Mouse (Mus musculus) adrenal gland, postnatal 25 days (tissue): Measurements from ENCODE around the gene Myo1e. TPM values are rescaled to one million over a fixed set of nuclear protein-coding genes. Genes with fewer than 3 reads are reported as not detected.
A peak's percentile ranks its signal among the peaks of the same experiment; 100 is the strongest.

Experiments
- DNase-seq: peaks from one replicate; pipeline ENCODE4 v3.0.0; 2021; ENCODE audit warnings: mixed read lengths
- long read RNA-seq: library from polyadenylated mRNA; stranded (forward); transcript quantifications from one replicate; pipeline ENCODE4 v2.0.0, GENCODE M21; 2021
- total RNA-seq: library from RNA; stranded (reverse); gene quantifications from 2 replicates; pipeline ENCODE4 v1.2.3, GENCODE M21; 2021

The Myo1e gene
- total RNA-seq, result 24.5 TPM in 2 replicates
- long read RNA-seq, full-length matches to known transcripts, result 11 of 19 reads
- long read RNA-seq, partial matches to known transcripts, result 6 of 19 reads
- long read RNA-seq, other reads (novel, unspliced or antisense), result 2 of 19 reads

DNA sequence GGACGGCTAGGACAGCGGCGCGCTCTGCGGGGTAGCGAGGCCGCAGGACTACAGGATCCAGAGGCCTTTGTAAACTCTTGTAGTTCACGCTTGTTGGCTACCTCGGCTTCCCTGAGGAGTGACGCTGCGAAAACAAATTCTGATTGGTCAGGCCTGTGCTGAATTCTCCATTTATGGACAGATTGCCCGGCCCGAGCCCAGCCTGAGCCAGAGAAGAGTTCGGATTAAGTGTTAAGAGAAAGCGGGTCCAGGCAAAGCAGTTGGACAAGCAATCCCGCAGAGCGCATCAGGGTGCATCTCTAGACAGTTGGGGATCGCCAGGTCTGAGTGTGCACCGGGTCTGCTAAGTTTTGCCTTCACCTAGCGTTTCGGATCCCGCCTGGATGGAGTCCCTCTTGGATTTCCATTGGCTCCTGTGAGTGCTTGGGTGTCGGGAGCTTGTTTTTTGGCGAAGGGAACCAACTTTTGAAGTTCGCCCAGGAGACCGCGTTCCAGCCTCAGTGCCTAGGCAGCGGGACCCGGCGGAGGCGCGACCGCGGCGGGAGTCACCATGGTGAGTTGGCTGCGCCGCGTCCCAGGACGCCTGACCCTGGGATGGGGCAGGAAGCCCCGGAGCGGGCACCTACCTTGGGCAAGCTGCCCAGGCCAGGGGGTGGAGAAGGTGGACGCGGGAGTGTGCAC lies at the start of gene Myo1e:
Myo1e (plus strand) TSS at position 200 of the 681 bp plus-strand sequence.
- peak; percentile 84 for DNase-seq

DNA sequence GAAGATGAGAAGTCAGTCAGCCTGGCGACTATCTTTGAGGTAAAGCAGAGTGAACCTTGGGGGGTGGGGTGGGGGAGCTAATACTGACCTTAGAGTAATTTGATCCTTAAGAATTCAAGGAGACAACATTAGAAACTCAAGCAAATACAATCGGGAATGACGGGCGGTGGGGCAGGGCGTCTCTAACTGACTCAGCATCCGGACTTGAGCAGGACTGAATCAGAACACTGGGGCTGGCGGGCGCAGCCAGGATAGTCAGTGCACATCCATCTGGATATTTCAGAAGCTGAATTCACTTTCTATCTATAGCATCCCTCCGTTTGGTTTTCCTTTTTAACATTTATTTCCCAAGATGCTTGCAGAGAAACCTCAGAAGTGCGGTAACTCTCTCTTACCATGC lies 47.1 kb upstream of the Myo1e start:
- DNase-seq, result no peak

DNA sequence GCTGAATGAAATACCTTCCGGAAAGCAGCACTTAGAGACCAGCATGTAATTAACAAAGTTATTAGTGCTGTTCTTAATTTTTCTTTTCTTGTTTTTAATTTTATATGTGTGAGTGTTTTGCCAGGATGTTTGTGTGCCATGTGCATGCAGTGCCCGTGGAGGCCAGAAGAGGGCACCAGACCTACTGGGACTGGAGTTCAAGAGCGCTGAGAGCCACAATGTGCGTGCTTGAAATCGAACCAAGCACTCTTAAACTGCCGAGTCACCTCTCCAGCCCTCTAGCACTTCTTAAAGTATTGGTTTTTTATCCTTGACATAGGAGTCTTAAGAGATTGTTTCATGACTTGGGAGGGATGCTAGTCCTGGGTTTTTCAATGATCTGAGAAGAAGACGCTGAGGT lies 38.2 kb upstream of the Myo1e start:
- no peak for DNase-seq

- DNase-seq, result no peak
Observed at GRCm38 (mm10) chr9:70174291-70174848, 32.8 kb upstream of the Myo1e start.

- DNase-seq, result no peak
Observed at GRCm38 (mm10) chr9:70174896-70175295, 32.3 kb upstream of the Myo1e start.

GRCm38 (mm10) chr9:70176291-70176690 lies 30.9 kb upstream of the Myo1e start:
- DNase-seq, result no peak

DNA sequence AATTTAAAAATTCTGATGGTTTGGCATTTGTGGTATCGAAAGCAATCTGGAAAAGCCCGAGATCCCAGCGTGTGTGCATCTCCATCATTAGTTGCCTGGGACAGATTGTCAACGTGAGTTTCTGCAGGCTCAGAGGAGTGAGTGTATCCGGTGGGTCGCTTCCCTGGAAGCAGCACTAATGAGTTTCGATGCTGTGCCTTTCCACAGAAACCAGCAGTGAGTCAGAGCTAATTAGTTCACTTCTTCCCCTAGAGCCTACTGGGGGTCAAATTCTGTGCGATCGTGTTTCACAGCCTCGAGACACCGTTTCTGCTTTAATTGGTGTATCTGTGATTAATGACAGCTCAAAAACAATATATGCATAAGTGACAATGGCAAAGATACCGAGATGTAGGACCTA lies 25.4 kb upstream of the Myo1e start:
- DNase-seq, result no peak

- DNase-seq, result no peak
Observed at GRCm38 (mm10) chr9:70182639-70183038, 24.5 kb upstream of the Myo1e start.

GRCm38 (mm10) chr9:70192336-70192735 lies 14.8 kb upstream of the Myo1e start:
- no peak for DNase-seq

- no peak for DNase-seq
Observed at GRCm38 (mm10) chr9:70194622-70195021, 12.5 kb upstream of the Myo1e start.

- DNase-seq, result peak; percentile 14
Observed at GRCm38 (mm10) chr9:70196956-70197659, 10.0 kb upstream of the Myo1e start.

DNA sequence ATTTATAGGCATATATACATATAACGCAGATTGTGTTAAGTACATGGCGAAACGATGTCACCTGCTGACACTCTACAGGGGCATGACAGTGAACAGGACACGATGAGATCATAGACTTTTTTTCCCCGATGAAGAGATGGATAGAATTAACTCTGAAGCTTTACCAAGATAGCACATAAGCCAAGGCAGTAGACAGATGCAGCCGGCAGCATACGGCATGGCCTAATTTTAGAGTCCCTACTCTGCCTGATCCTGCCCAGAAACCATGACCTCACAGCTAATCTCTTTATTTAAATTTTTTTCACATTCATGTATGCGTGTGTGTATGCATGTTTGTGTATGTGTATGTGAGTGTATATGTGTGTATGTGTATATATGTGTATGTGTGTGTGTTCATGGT lies 9.2 kb upstream of the Myo1e start:
- DNase-seq, result no peak

DNA sequence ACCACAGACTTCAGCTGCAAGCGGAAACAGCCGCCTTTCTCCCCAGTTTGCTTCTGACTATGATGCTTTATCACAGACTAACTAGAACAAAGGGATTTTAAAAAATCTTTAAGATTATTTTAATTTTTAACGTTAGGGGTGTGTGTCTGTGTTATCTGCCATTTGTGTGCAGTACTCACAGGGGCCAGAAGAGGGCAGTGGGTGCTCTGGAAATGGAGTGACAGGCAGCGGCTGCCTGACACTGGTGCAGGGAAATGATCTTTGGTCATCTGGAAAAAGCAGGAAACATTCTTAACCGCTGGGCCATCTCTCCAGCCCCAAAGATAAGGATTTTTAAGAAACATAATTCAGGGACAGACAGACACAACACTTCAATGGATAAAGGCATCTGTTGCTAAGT lies 4.4 kb upstream of the Myo1e start:
- peak; percentile 50 for DNase-seq

- no peak for DNase-seq
Observed at GRCm38 (mm10) chr9:70203267-70204076, 3.7 kb upstream of the Myo1e start.

DNA sequence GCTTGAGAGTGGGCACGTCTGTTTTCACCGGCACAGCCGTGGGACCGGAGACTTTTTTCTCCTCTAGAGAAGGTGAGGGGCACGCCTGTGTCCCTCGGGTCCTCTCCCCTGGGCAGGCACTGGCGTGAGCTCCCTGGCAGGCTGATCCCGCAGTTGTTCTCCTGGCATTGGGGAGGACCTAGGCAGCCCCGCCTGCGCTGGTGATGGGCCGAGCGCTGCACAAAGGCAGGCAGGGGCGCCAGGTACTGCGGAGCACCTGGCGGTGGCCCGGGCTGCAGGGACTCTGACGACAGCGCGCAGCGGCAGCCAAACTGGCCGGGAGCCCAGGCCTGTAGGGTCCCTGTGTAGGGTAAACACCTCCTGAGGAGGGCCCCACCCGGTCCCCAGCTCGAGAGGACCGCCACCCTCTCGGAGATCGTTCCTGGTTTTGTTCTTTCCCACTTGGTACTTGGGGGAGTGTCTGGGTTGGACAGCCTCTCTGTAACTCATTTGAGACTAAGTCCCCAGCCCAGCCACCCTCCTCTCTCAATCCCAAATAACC lies 901 bp downstream of the Myo1e start:
- DNase-seq, result peak; percentile 44

DNA sequence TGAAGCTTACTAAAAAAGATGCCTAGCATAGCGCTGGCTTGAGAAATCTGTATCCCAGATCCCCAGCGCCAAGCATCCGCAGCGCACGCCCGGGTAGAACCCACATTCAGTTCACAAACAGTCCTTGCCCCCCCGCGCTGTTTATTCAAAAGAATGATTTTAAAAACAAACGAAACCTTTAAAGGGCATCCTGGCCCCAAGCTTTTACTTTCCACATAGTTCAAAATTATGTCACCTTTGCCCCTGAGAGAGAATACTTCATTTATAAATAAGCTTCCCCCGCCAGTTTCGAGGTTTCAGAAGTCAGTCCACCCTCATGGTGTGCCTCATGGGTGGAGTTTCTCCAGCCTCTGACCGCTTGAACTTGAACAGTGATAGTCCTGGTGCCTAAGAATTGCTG lies 1.6 kb downstream of the Myo1e start:
- no peak for DNase-seq

DNA sequence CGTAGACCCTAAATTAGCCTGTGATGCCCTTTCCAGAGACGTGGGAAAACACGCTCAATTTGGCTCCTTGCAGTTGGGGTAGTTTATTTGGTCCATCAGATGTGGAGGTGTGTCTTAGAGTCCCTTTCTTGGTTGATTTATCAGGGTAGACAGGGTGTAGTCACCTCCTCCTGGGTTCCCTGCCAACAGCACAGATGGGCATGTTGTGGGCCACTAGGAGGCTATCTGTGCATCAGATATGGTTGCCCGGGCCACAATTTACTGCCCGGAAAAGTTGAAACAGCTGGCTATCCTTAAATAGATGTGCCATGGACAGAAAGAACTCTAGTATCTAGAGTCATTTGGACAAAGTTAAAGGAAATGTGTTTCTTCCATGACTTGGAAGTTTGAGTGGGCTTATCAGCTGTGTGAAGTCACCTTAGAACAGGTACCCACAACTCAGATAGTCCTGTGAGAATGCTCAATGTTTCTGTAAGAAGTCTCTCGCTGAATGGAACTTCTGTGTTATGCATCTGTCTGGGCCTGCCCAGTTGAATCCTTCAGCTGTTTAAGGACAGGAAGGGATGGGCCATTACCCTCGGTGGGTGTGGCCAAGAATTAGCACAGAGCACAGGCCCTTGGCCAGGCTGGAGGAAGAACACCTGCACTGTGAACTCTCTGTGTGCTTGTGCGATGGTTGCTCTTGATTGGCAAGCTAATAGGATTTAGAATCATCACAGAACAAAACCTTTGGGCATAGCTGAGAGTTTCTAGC lies 2.3 kb downstream of the Myo1e start:
- no peak for DNase-seq

GRCm38 (mm10) chr9:70211638-70212037 lies 4.5 kb downstream of the Myo1e start:
- no peak for DNase-seq

GRCm38 (mm10) chr9:70216517-70216916 lies 9.4 kb downstream of the Myo1e start:
- no peak for DNase-seq

DNA sequence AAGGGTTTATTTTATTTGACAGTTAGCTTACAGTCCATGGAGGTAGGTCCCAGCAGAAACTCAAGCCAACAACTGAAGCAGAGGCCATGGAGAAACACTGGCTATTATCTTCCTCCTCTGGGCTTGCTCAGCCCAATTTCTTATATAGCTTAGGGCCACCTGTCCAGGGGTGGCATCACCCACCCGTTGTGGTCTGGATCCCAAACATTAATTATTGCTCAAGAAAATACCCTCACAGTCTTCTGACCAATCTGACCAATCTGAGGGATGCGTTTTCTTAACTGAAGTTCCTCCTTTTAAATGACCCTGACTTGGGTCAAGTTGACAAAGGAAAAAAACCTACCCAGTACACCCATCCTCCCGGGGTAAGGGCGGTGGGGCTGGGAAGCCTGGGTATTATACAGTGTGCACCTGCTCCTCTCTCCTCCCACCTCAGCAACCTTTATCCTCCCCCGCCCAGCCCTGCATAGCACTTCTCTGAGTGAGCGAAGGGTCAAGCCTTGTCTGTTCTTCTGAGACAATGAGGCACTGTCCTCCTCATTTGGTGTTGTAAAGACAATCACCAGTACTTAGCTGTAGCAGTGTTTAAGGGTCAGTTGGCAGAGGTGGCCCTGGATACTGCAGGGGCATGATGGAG lies 12.3 kb downstream of the Myo1e start:
- no peak for DNase-seq
